Mouse (Mus musculus): Measurements from ENCODE around the gene Wwox. TPM values are rescaled to one million over a fixed set of nuclear protein-coding genes. Genes with fewer than 3 reads are reported as not detected.

The Wwox gene
- total and polyA plus RNA-seq, 3 experiments, result 7.8 to 11.5 (median 9.1) TPM

GRCm38 (mm10) chr8:114801428-114802134 is 362.1 kb downstream of the Wwox start:
- Histone ChIP-seq H3K79me2 (replicated peaks; ENCODE audit: control insufficient read depth, extremely low read depth, insufficient read depth, poor library complexity, severe bottlenecking) (no peaks in the 10 kb centered on the region), H3K9me3 (replicated peaks; ENCODE audit: low read length) (no peaks in the 10 kb centered on the region), H3K27me3 (replicated peaks) (no peaks in the 10 kb centered on the region), H3K36me3 (replicated peaks in 1 of 2; ENCODE audit: control insufficient read depth in 1 of 2, insufficient read depth in 1 of 2, low read length in 1 of 2) (no peaks in the 10 kb centered on the region), H3K27ac (ENCODE audit: insufficient read depth, low read depth) (no peak overlapping the region), H3K4me2 (ENCODE audit: insufficient read depth, low read depth, poor library complexity, severe bottlenecking) (no peak overlapping the region), H3K4me3 (replicated peaks in 1 of 3; ENCODE audit: low read depth in 2 of 3, low read length in 2 of 3, poor library complexity in 1 of 3) (no peak overlapping the region), H3K4me1 (ENCODE audit: control insufficient read depth in 1 of 2, insufficient read depth in 2 of 2) (peaks cover 0 to 25% of the 10 kb centered on the region in 2 experiments; a peak in 2 of 4 replicates), H3K9ac (ENCODE audit: insufficient read depth, low read depth) (no peak overlapping the region)
- no peak for TF ChIP-seq RAD21 (IDR thresholded peaks at IDR 0.05; ENCODE audit: low read depth, low read length)
- no peak for TF ChIP-seq NRF1 (IDR thresholded peaks at IDR 0.05; ENCODE audit: low read depth, low read length)
- no peak for TF ChIP-seq UBTF (IDR thresholded peaks at IDR 0.05; ENCODE audit: low read depth, low read length)
- no peak for TF ChIP-seq ELF1 (IDR thresholded peaks at IDR 0.05; ENCODE audit: low read depth, low read length)
- TF ChIP-seq MAZ (IDR thresholded peaks at IDR 0.05; ENCODE audit: low read depth, low read length), result no peak
- dilution Hi-C loops (cut with MboI; ENCODE audit: extremely low pct_ligation_motif_present, extremely low pct_unique_long_range_greater_than_20kb, low sequenced_read_pairs) (no loop called here), in situ Hi-C loops (cut with MboI; ENCODE audit: low pct_ligation_motif_present, low pct_unique_long_range_greater_than_20kb, low sequenced_read_pairs) (no loop called here)
- no peak for DNase-seq (ENCODE audit: extremely low read depth)

GRCm38 (mm10) chr8:114803113-114803512 is 363.7 kb downstream of the Wwox start:
- Histone ChIP-seq H3K9me3 (replicated peaks; ENCODE audit: low read length) (no peaks in the 10 kb centered on the region), H3K4me2 (ENCODE audit: insufficient read depth, low read depth, poor library complexity, severe bottlenecking) (no peak overlapping the region), H3K79me2 (replicated peaks; ENCODE audit: control insufficient read depth, extremely low read depth, insufficient read depth, poor library complexity, severe bottlenecking) (no peaks in the 10 kb centered on the region), H3K27me3 (replicated peaks) (no peaks in the 10 kb centered on the region), H3K4me3 (replicated peaks in 1 of 3; ENCODE audit: low read depth in 2 of 3, low read length in 2 of 3, poor library complexity in 1 of 3) (no peak overlapping the region), H3K36me3 (replicated peaks in 1 of 2; ENCODE audit: control insufficient read depth in 1 of 2, insufficient read depth in 1 of 2, low read length in 1 of 2) (no peaks in the 10 kb centered on the region), H3K27ac (ENCODE audit: insufficient read depth, low read depth) (no peak overlapping the region), H3K4me1 (ENCODE audit: control insufficient read depth in 1 of 2, insufficient read depth in 2 of 2) (peaks cover 0 to 25% of the 10 kb centered on the region in 2 experiments; a peak in 2 of 4 replicates), H3K9ac (ENCODE audit: insufficient read depth, low read depth) (no peak overlapping the region)
- DNase-seq (ENCODE audit: extremely low read depth), result peak; percentile 77
- in situ Hi-C loops (cut with MboI; ENCODE audit: low pct_ligation_motif_present, low pct_unique_long_range_greater_than_20kb, low sequenced_read_pairs) (no loop called here), dilution Hi-C loops (cut with MboI; ENCODE audit: extremely low pct_ligation_motif_present, extremely low pct_unique_long_range_greater_than_20kb, low sequenced_read_pairs) (no loop called here)
- TF ChIP-seq RAD21 (IDR thresholded peaks at IDR 0.05; ENCODE audit: low read depth, low read length) (peak; percentile 40), CTCF (conservative IDR thresholded peaks at IDR 0.05 in 1 of 2, IDR thresholded peaks at IDR 0.05 in 1 of 2; ENCODE audit: low read depth in 2 of 2, low read length in 2 of 2) (peak; percentile 41 to 43), SMC3 (IDR thresholded peaks at IDR 0.05; ENCODE audit: low read depth, low read length) (peak; percentile 26; the same call in 1 of the 2 replicates), ZKSCAN1 (IDR thresholded peaks at IDR 0.05; ENCODE audit: borderline replicate concordance, low read depth, low read length) (no peak), SIN3A (IDR thresholded peaks at IDR 0.05; ENCODE audit: low read length) (no peak)

DNA sequence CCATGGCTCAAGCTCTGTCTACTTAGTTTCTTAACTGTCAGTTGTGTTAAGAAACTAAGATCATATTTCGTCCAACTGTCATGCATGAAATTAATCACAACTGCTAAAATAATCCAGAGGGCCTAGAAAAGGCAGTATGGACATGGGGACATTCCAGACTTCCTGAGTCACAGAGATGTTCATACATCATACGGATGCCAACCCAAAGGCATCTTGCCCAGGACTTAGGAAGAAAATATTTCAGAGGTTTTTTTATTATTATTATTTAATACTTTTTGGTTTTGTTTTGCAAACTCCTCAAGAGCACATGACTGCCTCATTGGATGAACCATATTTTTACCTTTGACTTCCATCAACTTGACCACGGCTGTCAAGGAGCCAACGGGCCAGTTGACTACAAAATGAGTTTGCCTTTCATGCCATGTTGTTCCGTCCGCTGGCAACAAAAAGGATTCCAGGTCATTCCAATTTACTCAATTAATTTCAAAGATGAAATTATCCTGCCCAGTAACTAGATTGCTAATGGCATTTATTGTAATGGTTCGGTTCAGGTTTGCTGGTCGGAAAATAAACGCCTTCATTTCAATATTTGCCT is 367.5 kb downstream of the Wwox start:
- TF ChIP-seq NRF1 (IDR thresholded peaks at IDR 0.05; ENCODE audit: low read depth, low read length), result no peak
- no peaks in the 10 kb centered on the region for H3K36me3 ChIP-seq (replicated peaks in 1 of 2; ENCODE audit: control insufficient read depth in 1 of 2, insufficient read depth in 1 of 2, low read length in 1 of 2)
- in situ Hi-C loops (cut with MboI; ENCODE audit: low pct_ligation_motif_present, low pct_unique_long_range_greater_than_20kb, low sequenced_read_pairs) (no loop called here), dilution Hi-C loops (cut with MboI; ENCODE audit: extremely low pct_ligation_motif_present, extremely low pct_unique_long_range_greater_than_20kb, low sequenced_read_pairs) (no loop called here)
- H3K4me2 ChIP-seq (ENCODE audit: insufficient read depth, low read depth, poor library complexity, severe bottlenecking), result no peak overlapping the region
- no peaks in the 10 kb centered on the region for H3K9me3 ChIP-seq (replicated peaks; ENCODE audit: low read length)
- H3K4me3 ChIP-seq (replicated peaks in 1 of 3; ENCODE audit: low read depth in 2 of 3, low read length in 2 of 3, poor library complexity in 1 of 3), result no peak overlapping the region
- H3K79me2 ChIP-seq (replicated peaks; ENCODE audit: control insufficient read depth, extremely low read depth, insufficient read depth, poor library complexity, severe bottlenecking), result no peaks in the 10 kb centered on the region
- H3K27ac ChIP-seq (ENCODE audit: insufficient read depth, low read depth), result no peak overlapping the region
- H3K9ac ChIP-seq (ENCODE audit: insufficient read depth, low read depth), result no peak overlapping the region
- no peaks in the 10 kb centered on the region for H3K27me3 ChIP-seq (replicated peaks)
- peaks cover 0 to 19% of the 10 kb centered on the region in 2 experiments; a peak in 2 of 4 replicates for H3K4me1 ChIP-seq (ENCODE audit: control insufficient read depth in 1 of 2, insufficient read depth in 2 of 2)
- no peak for DNase-seq (ENCODE audit: extremely low read depth)
